Mouse (Mus musculus): ENCODE data around the gene Kcnip4.

Gene Kcnip4

DNA sequence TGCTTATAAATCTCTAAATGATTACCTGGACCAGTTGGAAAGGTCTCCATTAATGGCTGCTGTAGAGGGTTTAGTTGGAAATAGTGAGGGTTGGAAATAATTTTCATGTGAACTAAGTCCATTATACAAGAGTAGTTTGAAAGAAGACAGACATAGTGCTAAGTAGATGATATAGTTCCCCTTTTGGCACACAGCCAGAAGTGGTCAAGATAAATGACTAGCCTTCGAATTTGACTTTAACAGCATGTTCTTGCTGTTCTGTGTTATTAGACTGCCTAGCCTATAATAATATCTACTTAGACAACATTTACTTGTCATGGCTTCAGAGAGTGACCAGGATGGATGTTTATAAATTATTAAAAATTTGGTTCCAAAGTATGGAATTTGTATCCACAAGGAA is 941.3 kb downstream of the Kcnip4 start:
- DNase-seq (ENCODE audit: low spot score in 2 of 2): no peak

DNA sequence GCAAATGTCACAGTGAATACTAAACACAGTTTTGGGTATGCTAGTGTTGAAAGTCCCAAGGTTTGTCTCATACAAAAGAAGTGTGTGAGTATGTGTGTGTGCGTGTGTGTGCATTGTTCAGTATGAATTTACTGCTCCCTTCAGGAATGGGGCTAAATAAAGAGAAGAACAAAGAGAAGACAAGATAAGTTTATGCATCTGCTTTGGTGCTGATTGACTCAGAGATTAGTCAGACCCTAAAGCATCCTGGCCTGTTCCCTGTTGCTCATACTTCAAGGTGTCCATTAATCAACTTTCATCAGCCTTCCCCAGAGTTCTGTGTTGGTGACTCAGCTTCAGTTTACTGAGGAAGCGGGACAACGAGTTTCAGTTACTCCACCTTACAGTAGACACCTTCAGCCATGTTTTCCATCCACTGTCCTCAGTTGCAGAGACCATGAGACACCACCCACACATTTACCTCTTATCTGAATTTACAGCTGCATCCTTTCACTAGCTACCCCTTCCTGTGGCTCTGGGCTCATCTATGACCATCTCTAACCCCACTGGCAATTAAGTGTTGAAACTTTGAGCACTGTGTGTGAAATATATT is 960.6 kb downstream of the Kcnip4 start:
- no peak for DNase-seq (ENCODE audit: low spot score in 2 of 2)

DNA sequence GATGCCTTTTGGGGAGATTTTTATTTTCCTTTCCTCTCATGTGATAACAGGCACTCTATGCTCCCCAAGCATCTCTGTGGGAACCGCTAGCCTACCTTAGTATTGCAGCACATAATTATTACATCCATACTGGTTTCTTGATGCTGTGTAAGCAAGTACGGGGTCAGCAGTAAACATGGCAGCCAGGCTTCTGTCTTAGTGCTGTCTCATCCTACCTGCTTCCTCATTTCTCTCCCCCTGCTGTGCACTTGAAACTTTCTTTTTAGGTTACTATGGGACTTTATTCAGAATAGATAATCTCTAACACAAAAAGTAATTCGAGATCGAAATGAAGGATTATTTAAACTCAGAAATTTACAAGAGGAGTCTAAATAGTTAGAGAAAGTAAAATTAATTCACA is 973.0 kb downstream of the Kcnip4 start:
- no peak for DNase-seq (ENCODE audit: low spot score in 2 of 2)

DNA sequence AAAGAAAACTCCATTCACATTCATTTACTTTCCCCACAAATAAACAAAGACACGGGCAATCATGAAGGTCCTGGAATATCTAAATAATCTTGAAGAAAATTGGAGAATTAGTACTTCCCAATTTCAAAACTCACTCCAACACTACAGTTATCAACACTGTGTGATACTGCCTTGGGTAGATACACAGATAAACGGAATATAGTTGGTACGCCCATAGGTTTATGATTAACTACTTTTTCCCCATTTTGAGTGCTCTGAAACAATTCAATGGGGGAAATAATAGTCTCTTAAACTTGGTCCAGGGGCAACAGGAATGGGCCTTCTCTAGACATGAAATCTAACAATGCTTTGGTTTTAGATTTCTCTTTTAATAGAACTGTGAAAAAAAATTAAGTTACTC is 978.9 kb downstream of the Kcnip4 start:
- DNase-seq (ENCODE audit: low spot score in 2 of 2): no peak

DNA sequence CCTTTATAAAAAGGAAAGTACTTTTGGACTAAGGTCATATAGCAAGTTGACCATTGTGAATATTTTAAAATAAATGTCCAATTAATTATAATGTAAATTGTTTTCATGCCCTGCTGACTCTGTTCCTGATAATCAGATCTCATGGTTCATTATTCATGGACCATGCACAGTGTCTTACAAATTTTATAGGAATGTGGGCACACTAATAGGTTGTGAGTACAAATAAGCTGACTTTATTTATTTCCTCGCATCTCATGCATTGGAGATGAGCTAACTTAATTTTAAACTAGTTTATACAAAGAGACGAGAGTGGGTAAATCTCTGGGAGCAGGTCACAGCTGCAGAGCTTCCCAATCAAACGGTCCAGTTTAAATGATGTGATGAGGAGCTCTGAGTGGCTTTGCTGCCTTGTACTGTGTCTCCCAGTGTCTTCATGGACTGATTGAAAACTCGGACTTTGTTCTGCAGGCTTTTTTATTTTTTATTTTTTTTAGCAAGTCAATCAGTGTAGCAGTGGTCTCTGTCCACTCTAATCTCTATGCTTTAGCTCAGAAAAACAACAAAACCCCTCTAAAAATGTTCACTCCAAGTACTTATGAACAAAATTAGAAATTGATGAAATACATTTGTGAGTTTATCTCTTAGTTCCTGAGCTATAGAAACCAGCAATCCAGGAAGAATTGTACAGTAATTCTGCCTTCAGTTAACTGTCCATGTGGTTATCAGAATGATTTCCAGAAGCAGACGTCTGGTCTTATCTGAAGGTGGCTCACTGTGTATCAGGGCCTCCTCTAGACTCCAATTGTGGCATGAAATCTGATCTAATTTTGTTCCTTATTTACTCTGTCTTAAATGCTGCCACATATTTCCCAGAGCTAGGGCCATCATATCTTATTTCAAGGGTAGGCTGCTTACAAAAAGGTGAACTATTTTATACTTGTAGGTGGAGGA is 979.6 kb downstream of the Kcnip4 start:
- DNase-seq (ENCODE audit: low spot score in 2 of 2): no peak

DNA sequence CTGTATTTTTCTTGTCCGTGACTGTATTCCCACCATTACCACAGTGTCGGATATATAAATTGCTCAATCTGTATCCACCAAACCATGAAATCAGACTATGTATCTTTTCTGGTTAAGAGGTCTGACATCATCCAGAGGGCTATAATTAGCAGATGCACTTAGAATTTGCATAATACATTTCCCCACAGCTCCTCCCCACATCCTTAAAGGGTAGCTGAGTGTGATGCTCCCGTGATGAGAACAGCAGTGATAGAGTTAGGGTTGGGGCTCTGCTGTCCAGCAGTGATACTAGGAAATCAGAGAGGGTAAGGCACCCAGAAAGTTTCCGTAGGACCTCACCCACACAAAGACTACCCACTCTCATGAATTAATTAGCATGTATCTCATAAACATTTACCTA is 1006.7 kb downstream of the Kcnip4 start:
- no peak for DNase-seq (ENCODE audit: low spot score in 2 of 2)

DNA sequence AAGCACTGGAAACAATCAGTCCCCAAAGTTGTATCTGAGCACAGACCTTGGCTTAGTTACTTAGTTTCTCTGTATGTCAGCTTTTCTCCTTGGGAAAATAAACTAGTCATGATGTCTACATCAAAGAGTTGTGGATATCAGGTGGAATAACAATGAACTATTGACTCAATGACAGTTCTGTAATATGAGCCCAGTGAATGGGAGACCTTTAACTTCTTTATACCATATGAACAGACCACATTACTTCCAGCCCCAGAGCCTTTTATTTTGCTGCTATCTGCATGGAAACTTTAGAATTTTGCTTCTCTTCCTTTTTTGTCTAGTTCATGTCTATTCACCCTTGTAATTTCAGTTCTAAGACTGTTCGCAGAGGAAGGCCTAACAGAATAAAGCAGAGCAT is 1011.4 kb downstream of the Kcnip4 start:
- no peak for DNase-seq (ENCODE audit: low spot score in 2 of 2)

DNA sequence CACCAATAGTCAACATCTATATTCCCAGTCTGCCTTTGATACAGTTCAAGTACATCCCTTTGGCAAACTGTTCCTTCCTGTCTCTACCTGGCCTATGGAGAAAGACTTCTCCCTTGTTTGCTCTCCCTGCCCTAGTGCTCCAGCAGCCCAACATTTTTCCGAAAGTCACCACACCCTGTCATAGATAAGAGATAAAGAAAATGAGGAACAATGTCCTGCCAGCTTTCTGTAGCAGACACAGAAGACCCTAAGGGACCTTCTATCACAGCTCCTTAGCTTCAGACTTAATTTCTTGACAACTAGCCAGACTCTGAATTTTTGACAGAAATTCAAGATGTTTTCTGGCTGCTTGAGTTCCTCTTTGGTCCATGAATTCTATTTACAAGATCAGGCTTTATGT is 1013.4 kb downstream of the Kcnip4 start:
- DNase-seq (ENCODE audit: low spot score in 2 of 2): no peak

DNA sequence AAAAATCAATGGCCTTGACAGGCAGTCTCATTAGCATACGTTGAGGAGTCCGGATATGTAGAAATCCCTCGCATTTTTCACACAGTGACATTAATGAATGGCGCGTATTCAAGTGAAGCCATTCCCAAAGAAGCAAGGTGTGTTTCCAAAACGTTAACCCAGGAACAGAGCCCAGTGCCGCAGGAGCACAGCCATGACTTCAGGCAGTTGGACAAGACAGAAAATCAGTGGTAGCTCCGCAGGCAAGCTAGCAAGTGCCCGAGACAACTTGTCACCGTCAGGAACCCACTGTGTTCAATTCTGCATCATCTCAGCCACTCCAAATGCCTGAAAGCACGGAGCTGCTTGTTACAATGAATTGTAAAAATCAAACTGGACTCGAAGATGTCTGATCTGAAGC is 1014.5 kb downstream of the Kcnip4 start:
- DNase-seq (ENCODE audit: low spot score in 2 of 2): no peak

DNA sequence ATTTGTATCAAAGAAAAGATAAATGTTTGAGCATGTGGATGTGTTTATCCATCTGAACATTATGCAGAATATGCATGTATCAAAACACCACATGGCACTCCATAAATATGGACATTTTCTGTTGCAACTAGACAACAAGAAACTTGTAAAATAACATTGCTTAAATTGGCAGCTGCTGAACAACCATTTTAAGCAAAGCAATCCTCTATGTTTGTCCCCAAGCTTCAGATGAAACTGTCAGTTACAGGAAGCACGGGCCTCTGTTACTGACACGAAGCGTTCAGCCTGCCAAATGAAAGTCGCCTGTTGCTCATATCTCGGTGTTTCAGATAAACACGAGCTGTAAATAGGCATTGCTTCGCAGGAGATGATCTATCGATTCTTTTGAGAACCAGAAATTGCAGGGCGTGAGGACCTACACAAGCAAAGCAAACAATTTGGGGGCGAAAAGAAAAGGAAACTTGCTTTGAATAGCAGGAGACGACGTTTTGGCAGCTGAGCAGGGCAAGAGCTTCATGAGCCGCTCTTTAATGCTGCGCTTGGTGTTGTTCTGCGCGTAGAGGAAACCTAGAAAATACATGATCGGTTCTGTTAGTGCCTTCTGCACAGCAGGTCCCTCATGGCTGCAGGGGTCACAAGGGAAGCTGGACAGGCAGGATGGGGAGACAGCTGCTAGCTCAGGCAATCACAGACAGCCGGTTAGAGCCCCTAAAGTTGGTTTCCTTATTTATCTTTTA is 1015.3 kb downstream of the Kcnip4 start:
- DNase-seq (ENCODE audit: low spot score in 2 of 2): no peak

DNA sequence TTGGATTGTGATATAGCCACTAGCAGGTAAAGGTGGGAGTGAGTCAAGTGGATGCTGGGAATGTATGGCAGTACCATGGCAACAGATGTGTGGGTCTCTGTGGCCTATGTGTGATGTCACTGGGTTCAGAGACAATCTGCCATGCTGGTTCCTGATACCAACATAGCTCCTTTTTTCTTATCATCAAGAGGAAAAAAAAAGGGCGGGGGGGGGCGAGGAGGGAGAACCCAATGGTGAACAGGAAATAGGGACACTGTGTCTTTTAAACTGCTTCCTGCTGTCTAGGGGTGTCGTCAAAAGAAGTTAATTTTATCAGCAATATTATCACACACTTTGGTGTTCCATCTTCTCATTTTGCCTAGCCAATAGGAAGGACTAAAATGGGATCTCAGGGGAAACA is 1021.6 kb downstream of the Kcnip4 start:
- DNase-seq (ENCODE audit: low spot score in 2 of 2): no peak

DNA sequence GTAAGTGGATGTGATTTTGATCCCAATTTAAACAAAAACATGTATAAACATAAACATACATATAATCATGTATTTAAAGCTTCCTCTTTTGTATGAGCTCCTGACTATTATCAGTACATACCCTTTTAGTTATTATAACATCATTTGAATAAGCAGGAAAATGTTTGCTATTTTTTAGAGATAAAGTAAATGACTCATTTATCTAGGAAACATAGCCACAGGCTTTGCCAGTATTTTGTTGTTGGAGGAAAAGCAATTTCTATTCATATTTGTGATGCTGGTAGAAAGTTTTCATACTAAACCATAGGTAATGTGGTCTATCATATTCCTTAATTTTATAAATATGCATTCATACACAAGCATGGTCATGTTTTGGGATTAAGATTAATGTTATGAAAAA is 1022.3 kb downstream of the Kcnip4 start:
- no peak for DNase-seq (ENCODE audit: low spot score in 2 of 2)

DNA sequence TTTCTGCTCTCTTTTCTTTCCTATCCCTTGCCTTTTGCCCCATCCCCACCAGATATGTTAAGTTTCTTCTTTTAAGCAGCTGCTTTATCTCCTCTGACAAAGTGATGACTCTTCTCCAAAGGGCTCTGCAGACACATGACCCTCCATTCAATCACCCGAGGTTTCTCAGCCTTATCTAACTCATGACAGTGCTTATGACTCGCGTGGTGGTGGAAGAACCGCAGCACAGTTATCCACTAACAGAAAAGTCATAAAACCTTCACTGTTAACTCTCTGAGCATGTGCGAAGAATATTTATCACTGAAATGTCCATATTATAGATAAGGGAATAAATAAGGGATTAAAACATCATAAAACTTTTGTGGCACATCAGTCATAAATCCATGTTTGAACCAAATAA is 1024.5 kb downstream of the Kcnip4 start:
- no peak for DNase-seq (ENCODE audit: low spot score in 2 of 2)

DNA sequence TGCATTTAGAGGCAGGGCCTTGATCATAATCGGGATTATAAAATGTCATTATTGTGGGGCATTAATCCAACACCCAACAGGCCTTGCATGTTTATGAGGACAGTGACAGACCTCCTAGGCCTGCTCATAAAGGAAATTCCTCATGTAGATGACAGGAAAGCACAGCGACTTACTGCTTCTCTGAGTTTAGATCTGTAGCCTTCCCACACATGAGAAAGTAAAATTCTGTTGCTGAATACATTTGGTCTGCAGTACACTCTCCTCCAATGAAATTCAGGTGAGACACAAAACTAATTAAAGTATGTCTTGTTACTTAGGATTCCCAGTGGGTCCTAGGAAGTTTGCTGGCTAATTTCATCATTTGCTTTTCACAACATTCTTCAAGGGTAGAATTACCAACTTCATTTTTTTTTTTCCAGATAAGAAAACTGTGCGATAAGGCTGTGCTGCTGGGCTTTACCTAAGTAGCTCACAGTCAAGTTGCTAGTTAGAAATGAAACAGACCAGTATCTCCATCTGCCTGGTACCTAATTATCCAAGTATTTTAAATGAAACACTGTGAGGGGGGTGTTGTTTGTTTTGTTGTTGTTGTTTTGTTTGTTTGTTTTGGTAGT is 1033.7 kb downstream of the Kcnip4 start:
- no peak for DNase-seq (ENCODE audit: low spot score in 2 of 2)

DNA sequence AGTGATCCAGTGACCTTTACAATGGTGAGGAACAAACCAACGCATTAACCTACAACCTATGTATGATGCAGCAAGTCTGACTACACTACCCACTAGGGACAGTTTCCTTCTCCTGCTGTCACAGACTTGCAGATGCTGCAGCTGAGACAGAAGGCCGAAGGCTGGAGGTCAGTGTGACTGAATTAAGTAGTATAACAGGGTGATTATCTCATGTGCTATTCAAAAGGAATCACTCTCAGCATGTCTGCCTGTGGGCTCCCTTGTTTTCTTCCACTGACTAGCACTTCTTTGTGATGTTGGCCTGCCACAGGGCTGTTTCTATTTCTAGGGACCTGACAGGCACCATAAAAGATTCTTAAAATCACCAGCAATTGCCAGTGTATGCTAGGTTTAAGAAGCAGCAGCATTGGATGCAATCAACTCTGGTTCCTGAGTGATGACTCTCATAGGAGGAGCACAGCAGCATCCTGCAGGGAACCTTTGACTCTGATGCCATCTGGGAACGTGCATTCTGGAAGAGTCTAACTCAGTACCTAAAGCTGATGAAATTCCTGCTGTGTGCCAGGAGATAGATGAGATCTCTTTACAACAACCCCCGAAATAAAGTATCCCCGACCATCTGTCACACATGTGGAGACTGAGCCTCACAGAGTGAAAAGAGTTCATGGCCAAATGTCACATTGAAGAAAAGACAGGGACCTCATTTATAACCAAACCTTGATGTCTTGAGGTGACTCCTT is 1035.0 kb downstream of the Kcnip4 start:
- no peak for DNase-seq (ENCODE audit: low spot score in 2 of 2)

DNA sequence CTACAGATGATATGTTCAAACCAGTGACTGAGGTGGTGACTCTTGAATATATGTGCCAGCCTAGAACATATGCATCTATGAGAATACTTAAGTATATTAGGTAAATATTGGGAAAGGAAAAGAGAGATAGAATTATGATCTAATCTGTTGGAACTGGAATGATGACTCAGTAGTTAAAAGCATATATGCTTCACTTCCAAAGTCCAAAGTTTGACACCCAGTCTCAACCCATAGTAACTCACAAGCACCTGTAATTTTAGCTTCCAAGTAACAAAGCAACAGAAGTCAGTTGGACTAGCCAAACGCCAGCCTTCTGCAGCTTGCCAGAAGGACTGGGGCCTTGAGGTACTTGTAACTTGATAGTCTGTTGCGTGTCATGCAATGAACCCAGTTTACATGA is 1041.6 kb downstream of the Kcnip4 start:
- no peak for DNase-seq (ENCODE audit: low spot score in 2 of 2)

DNA sequence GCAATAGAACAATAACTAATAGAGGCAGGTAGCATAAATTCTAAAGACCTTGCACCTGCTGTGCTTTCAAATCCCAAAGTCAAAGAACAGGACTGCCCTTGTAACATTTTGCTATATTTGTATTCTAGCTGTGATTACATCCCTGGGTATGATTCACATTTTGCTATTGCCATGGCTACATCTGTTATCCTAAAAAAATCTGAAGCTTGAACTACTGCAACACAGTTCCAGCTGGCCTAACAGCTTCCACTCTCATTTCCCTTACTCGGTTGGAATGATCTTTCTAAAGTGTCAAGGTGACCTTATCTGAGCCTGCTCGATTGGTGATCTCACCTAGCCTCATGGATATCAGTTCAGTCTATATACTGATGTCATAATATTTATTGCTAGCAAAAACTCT is 1064.5 kb downstream of the Kcnip4 start:
- no peak for DNase-seq (ENCODE audit: low spot score in 2 of 2)

DNA sequence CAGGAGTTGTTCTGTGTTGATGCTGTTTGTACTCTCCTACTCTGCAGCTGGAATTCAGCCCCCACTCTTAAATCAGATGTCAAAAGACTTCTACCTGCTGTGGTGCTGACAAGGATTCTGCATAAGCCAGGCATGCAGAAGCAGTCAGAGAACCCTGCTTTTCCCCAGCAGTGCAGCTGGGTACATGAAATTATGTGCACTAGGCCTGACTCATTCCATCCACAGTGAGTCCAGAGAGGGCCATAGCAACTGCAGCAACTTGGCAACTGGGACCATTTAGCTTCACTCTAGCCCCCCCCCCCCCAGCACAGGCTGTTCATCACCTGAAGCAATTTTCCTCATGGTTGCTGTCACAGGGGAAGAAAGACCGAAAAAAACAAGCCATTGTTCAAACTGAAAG is 1075.8 kb downstream of the Kcnip4 start:
- no peak for DNase-seq (ENCODE audit: low spot score in 2 of 2)

DNA sequence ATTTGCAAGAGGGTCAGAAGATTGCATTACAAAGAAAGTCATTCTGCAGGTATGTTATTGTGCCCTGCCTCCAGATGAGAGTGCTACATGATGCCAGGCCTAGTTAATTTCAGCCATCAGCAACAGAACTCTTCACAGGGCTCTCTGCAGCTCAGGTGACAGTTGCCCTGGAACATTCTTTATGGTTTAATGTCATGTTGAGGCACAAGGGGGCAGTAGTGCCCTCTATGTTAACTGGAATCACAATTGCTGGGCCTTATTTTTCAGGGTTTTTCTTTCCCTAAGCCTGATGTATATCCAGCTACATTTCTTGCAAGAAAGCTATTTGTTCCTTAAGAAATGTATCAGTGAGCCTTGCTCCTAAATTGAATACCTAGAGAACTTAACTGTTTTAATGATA is 1094.2 kb downstream of the Kcnip4 start:
- DNase-seq (ENCODE audit: low spot score in 2 of 2): no peak

DNA sequence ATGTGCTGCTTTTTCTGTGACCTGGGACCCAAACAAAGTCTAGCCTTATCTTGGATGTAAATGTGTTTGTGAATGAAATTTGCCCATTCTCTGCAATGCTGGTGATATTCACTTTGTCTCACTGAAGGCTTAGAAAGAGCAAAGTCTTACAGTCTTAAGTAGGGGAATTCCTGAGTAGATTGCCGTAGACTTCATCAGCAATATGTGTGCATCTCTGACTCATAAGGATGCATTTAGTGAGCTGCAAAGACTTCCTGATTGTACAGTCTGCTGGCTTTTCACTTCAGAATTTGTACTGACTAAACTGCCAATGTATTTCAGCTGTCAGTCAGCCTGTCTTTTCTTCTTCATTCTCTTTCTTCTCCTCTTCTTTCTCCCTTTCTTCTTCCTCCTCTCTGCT is 1102.8 kb downstream of the Kcnip4 start:
- no peak for DNase-seq (ENCODE audit: low spot score in 2 of 2)

DNA sequence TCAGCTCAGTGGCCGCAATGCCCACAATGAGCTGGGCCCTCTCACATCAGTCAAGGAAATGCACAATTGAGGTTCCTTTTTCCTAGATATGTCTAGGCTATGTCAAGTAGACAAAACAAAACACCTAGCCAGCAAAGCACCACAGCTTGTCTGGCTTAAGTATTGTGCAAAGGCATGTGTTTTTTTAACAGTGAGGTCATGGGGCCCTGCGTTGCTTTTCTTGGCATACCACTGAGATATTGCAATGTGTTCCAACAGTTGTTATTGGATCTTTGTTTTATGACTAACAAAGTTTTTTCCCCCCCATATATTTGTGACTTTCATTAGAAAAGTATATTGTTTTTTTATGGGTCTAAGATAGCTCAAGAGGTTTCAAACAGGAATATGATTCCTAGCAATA is 1105.0 kb downstream of the Kcnip4 start:
- no peak for DNase-seq (ENCODE audit: low spot score in 2 of 2)

DNA sequence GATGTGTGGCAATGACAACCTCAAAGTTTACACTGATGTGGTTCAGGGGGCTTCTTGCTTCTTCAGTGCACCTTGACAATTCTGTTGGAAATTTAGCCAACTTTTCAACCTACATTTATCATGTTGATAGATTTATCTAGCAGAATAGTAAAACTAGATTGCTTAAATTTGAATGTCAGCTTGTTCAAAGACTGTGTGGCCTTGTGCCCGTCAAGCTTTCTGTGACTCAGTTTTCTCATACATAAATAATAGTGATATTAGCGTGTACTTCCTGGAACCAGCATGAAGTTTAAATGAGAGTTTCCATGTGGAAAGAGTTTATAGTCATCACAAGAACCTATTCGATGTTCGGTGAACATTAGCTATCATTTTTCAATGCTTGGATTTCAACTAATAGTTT is 1112.4 kb downstream of the Kcnip4 start:
- DNase-seq (ENCODE audit: low spot score in 2 of 2): no peak
